Mouse (Mus musculus): ENCODE data around the gene Exosc10.

The Exosc10 gene

DNA sequence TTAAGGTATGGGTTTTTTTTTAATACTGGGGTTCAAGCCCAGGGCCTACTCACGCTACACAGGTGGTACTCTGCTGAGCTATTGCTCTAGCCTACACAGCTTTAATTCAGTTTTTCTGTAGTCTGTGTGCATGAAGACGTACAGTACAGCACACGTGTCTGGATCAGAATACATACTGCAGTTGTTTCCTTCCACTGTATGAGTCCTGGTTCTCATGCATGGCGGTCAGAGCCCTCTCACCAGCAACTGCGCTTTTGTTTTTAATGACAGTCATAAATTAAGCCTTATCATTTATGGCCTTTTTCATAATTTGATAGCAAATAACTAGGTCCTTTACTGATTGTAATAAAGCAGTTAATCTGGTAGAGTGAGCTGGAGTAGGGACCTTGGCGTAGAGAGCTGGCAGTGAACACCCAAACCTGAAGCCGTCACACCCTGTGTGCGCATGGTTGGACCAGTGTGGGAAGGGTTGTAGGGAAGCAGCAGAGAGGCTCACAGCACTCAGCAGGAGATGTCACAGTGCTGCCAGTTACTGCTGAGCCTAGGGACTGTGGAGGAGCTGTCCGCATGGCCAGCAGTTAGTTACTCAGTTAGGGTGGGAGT is 12.6 kb downstream of the Exosc10 start:
- DNase-seq (ENCODE audit: low read depth, low spot score) = no peak

DNA sequence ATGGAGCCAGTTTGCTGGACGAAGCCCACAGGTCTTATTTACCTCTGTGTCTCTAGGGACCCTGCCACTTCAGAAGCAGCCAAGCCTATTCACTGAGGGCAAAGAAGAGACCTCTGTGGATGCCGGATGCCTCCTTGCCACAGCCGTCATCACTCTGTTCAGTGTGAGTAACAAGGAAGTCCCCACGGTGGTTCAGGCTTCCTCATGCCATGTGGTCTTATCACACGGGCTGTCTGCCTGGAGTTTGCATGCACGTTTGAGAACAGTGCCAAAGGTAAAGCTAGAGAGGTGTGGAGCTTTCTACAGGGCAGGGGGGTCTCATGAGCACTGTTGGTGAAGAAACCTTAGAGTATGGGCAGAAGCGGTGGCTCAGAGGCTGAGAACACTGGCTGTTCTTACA is 15.0 kb downstream of the Exosc10 start:
- DNase-seq (ENCODE audit: low read depth, low spot score) = no peak

DNA sequence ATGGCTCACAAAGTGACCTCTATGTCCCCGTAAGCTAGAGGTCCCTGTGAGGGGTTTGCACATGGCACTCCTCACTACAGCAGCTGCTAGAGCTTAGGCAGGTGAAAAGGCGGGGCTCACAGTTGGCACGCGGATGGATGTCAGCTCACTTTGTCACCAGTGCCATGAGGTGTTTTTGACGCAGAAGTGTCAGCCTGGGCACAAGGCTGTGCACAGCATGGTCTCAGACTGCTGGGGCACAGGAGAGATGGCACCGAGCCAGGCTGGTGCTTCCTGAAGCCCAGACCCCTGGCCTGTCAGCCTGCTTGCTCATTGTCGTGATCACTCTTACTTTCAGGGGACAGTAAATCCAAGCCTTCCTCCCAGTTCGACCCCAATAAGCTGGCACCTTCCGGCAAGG is 22.5 kb downstream of the Exosc10 start:
- DNase-seq (ENCODE audit: low read depth, low spot score) = no peak

DNA sequence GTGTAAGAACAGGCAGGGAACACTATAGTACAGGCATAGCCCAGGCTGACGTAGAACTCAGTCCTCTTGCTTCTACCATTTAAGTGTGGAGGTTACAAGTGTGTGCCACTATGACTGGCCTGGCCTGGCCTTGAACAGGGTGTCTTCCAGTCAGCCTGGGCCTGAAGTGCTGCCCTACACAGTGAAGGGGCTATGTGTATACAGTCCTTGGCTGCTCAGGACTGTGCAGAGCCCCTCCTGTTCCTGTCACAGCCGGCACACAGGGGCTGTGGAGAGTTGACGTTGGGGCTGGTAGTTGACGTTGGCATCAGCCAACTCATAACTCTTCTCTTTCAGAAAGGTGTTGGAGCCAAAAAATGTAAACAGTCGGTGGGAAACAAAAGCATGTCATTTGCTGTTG is 23.2 kb downstream of the Exosc10 start:
- DNase-seq (ENCODE audit: low read depth, low spot score) = no peak

DNA sequence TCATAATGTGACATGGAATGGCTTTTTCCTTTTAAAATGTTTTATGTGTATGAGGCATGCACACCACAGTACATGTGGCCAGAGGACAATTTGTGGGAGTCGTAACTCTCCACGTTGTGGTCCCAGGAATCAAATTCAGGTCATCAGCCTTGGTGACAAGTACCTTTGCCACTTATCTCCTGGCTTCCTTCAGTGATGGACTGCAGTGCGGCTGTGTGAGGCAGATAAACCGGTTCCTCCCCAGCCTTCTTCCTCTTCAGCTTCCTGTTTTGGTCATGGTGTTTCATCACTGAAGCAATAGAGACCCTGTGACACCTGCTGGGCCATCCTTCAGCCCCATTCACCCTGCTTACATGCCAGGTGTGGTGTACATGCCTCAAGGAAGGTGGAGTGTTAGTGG is 25.0 kb downstream of the Exosc10 start:
- DNase-seq (ENCODE audit: low read depth, low spot score) = no peak

DNA sequence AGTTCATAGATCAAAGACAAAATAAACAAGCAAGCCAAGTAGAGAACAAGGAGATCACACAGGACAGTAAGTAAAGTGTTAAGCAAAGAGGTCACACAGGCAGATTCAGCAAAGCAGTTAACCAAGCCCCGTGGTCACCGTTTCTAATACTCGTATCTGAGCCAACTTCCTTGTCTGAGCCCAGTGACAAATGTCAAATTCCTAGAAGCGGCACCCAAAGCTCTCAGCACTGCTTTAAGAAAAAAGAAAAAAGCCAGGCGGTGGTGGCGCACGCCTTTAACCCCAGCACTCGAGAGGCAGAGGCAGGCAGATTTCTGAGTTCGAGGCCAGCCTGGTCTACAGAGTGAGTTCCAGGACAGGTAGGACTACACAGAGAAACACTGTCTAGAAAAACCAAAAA is 28.4 kb downstream of the Exosc10 start:
- DNase-seq (ENCODE audit: low read depth, low spot score) = no peak

DNA sequence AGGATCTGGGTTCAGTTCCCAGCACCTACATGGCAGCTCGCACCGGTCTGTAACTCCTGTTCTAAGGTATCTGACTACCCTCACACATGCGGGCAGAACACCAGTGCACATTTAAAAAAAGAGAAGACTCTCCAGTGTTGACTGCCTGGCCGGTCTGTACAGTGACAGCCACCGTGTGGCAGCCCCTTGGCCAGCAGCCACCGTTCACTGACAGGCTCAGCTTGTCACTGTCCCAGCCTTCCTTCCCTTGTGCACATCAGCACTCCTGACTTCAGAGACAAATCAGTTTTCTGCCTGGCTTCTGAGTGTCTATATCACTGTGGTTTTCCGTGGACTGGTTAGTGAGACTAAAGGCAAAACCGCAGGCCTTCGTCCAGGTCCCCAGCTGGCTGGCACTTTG is 30.6 kb downstream of the Exosc10 start:
- no peak for DNase-seq (ENCODE audit: low read depth, low spot score)

DNA sequence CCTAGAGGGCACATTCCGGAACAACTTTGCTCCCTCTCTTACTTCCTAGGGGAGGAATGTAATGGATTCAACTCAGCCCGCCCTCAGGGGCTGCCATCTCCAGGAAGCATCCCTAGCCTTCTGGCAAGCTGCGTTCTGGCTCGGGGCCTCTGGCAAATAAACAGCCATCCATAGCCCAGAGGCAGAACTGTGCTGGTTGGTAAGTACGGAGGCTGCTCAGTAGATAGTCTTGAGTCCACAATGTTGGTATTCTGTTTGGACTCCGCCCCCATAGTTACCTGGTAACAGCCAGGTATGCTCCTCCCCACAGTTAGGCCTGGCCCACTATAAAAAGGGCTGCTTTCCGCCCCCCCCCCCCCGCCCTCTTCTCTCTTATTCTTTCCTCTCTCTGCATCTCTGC is 31.3 kb downstream of the Exosc10 start:
- DNase-seq (ENCODE audit: low read depth, low spot score) = no peak

DNA sequence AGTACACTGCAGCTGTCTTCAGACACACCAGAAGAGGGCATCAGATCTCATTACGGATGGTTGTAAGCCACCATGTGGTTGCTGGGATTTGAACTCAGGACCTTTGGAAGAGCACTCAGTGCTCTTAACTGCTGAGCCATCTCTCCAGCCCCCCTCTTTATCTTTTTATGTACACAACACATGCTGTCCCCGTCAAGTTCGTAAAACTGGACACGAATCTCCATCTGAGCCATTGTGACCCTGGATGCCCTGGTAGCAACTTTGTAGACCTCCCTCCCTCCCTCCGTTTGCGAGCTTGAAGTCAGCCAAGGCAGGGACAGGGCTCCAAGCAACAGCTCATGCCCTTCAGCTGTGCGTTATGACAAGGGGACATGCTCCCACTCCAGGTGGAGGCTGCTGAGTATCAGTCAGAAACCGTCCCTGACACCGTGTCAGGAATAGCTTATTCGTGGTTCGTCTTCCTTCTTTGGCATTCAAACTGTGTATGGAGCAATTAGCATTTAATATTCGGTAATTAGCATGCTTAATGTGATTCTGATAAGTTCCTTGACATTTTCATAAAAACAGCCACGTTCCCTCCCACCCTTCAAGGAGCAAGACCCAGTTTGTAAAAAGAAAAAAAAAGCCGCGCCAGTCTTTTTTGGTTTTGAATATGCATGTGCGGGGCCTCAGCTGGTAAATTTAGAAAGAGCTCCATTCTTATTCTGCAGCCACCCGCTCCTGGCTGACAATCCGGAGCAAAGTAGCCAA is 32.4 kb downstream of the Exosc10 start:
- no peak for DNase-seq (ENCODE audit: low read depth, low spot score)

DNA sequence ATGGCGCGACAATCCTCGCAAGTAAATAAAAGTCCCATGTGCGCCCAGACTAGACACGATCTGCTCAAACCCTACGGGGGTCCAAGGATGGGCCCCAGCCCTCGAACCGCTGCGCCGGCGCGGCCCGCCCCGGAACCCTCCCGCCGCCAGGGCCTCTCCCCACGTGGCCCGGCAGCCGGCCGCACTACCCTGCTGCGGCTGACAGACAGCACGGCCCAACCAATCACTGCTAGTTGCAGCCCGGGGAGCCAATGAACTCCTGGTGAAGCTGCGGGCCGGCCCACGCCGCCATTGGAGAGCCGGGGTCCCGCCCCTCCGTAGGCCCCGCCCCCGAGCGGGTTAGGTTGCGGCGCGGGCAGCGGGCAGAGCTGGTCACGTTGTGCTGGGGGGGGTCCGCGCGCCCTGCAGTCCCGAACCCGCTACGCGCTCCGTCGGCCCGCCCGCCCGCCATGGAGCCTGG is 33.0 kb downstream of the Exosc10 start, which contains the start of gene Srm:
Gene Srm, plus strand, starts transcription at position 333 of the 460 bp plus-strand sequence.
- DNase-seq (ENCODE audit: low read depth, low spot score) = peak; percentile 90

DNA sequence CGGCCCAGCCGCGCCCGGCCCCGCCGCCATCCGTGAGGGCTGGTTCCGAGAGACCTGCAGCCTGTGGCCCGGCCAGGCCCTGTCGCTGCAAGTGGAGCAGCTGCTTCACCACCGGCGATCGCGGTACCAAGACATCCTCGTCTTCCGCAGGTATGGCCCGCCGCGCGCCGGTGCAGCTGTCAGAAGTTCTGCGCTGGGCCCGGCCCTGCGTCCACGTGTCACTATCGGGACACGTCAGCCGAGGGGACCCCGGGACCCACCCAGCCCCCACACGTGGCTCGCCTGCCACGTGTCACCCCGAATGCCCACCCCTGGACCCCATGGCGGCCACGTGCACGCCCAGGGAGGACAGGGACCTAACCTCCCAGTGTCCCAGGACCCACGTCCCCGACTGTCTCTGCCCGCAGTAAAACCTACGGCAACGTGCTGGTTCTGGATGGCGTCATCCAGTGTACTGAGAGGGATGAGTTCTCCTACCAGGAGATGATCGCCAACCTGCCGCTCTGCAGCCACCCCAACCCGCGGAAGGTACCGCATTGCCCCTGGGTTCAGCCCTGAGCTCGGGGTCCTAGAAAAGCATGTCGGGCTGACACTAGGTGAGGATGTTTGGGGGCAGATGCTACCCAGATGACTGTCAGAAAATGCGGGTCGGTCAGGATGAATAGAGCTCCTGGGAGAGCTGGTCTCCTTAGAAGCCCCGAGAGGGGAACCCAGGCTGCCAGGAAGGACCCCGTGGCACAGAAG is 33.6 kb downstream of the Exosc10 start:
- DNase-seq (ENCODE audit: low read depth, low spot score) = no peak

DNA sequence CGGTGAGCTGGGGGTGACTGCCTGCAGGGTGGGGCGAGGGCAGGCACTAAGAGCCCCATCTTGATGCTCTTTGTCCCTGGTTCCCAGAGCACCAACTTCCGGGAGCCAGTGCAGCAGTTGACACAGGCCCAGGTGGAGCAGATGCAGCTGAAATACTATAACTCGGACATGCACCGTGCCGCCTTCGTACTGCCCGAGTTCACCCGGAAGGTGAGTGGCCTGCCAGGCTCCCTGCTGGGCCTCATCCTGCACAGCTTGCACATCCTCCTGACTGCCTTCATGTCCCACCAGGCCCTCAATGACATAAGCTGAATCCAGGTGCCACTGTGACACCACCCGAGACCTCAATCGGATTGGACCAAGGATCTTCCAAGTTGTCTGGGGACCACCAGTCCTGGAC is 35.8 kb downstream of the Exosc10 start:
- no peak for DNase-seq (ENCODE audit: low read depth, low spot score)

DNA sequence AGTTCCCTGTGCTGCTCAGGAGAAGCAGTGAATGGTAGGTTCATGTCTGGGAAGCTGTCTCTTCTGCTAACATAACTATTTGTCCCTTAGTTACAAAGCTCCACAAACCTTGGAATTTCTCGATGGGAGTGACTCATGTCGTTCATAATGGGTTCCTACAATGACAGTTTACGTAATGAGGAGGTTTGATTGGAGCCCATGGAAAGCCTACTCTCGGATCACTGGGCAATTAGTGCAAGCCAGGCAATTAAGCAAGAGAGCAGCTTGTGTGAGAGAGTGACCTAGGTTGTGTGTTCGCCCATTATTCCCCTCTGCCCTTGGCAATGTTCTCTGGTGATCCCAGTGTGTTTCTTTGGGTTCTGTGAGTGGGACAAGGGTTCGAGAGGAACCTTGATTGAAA is 37.7 kb downstream of the Exosc10 start:
- peak; percentile 35 for DNase-seq (ENCODE audit: low read depth, low spot score)

DNA sequence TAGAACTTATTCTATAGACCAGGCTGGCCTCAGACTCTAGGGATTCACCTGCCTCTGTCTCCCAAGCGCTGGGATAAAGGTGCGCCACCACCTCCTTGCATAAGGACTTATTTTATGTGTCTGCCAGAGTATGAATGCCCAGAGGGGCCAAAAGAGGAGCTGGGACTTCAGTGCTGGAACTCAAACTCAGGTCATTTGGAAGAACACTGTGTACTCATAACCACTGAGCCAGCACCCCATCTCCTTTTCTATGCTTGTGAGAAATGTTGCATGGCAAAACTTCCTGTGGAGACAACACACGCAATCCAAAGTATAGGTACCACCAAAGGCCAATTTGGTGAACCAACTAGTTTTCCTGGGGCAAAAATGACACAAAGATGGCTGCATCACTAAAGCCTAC is 38.5 kb downstream of the Exosc10 start:
- DNase-seq (ENCODE audit: low read depth, low spot score) = no peak

DNA sequence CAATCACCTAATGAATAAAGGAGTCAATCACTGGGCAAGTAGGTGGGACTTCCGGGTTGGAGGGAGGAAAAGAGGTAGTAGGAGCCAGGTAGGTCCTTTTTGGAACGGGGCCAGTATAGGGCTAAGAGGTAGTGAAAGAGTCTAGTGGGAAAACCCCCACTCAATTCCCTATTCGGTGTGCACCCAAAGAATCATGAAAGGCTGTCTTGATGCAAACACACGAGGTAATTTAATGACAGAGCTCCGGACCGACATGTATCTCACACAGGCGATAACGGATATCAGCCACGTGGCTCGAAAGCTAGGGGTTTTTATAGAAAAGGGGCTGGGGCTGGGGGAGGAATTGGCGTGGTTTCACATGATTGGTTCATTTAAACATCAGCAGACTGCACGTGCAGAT is 40.6 kb downstream of the Exosc10 start:
- no peak for DNase-seq (ENCODE audit: low read depth, low spot score)

DNA sequence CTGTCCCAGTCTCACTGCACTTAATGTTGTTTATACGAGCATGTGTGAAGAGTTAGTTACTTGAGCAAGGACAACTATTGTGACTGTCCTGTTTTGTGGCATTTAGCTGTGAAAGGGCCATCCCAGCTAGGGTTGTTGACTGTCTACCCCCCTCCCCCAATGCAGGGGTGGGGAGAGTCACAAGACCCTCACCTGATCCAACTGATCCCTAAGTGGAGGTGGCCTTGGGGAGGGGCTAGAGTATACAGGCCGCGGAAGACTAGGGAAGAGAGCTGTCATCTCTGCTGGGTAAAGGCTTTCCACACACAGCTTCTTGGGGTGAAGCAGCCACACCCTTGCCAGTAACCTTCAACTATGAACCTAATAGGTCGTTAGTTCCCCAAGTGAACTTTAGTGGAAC is 42.1 kb downstream of the Exosc10 start:
- no peak for DNase-seq (ENCODE audit: low read depth, low spot score)

DNA sequence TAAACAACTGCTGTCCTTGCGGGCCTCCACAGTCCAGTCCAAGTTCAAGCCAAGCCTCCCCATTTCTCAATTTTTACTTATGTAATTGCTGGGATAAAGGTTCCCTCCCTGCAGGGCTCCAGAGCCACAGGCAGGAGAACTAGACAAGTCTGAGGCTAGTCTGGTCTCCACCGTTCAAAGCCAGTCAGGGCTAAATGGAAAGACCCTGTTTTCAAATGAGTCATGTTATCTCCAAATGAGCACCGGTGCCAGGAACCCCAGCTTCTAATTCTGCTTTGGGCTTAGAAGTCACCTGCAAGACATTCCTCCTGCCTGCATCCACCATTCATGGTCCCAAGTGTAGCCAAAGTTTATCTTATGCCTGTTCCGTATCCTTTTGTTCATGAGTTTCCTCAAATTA is 43.6 kb downstream of the Exosc10 start:
- DNase-seq (ENCODE audit: low read depth, low spot score) = no peak

DNA sequence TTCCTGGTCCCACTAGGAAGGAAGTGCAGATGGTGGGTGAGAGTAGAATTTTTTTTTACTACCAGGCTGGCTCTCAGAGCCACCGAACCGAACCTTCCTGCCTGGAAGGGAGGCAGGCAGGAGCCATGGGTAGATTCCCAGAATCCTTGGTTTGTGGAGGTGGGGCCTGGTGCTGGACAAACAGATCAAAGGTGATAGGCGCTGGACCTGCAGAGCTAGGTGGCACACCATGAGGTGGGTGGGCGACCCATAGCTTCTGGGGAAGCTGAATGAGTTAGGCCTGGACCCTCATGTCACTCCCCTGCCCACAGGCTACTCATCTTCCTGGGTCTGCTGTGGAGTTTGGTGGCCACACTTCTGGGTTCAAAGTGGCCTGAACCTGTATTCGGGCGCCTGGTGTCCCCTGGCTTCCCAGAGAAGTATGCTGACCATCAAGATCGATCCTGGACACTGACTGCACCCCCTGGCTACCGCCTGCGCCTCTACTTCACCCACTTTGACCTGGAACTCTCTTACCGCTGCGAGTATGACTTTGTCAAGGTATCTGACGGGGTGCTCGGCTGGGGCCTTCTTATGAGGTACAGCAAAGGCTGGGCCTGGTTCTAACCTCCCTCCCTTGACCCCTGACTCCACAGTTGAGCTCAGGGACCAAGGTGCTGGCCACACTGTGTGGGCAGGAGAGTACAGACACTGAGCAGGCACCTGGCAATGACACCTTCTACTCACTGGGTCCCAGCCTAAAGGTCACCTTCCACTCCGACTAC is 44.3 kb downstream of the Exosc10 start, which contains the start of gene Masp2:
Gene Masp2, plus strand, starts transcription at position 198 of the 764 bp plus-strand sequence.
- DNase-seq (ENCODE audit: low read depth, low spot score) = no peak

DNA sequence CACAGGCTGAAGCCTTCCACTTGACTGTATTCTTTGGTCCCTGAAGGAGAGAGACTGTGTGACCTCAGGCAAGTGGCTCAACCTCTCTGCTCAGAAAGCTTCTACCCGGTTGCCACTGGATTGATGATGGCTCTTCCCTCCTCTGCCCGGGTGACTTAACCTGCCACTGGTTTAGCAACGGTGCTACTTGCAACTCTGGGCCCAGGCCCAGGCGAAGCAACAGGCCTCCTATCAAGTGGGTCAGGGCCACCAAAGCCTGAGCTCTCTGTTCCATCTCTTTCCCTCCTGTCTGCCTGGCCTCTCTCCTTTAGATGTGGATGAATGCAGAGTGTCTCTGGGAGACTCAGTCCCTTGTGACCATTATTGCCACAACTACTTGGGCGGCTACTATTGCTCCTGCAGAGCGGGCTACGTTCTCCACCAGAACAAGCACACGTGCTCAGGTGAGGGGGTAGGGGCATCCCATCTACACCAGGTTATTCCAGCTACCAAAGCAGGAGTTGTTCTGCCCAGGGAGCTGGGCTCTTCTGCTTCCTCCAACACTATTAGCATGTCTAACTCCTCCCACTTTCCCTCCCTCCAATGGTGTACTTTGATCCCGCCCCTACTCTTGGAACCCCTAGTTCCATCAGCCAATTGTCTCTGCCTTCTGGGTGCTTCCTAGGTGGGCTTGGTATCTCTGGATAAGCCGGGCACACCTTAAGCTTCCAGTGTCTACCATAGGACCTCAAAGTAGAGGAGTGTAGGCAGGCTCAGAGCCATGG is 45.3 kb downstream of the Exosc10 start:
- no peak for DNase-seq (ENCODE audit: low read depth, low spot score)

DNA sequence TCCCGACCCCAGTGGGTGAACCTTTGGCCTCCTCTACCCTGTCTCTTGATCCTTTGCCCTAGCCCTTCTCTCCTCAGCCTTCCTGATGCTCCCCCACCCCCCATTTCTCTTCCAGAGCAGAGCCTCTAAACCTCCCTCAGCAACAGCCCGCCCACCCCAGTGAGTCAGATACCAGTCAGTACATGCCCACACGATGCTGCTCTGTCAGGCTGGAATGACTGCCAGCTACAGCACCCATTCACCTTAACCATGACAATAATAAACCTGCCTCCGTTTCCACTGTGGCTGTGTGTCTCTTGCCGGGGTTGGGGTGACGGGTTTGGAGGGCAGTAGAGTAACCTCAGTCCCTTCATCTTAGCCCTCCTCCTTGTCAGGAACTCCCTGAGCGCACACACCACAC is 45.9 kb downstream of the Exosc10 start:
- DNase-seq (ENCODE audit: low read depth, low spot score) = no peak

DNA sequence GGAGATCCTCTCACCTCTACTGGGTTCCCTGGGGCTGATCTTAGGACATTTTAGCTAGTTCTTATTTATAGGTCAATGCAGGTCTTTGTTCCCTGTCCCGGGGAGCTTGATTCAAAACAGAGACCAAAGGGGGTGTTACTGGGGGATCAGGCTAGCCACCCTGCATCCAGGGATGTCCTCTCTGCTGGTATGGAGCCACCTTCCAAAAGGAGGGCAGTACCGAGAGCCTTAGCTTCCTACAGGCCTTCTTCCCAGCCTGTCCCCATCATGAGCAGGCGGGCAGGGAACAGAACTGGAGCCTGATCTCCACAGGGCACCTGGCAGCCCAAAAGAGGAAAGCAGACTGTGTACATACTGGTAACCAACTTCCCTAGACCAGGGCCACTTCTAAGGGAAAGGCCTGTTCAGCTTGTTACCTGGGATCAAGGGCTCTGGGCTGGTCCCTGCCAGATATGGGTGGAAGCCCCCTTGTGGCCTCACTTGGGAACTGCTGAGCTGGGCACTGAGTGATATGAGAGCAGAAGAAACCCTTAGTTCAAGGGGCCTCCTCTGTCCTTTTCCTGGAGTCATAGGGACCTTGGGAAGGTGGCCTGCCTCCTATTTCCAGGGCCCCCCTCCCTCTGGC is 46.4 kb downstream of the Exosc10 start:
- peak; percentile 50 for DNase-seq (ENCODE audit: low read depth, low spot score)
